Mouse (Mus musculus): ENCODE measurements at regions not wholly inside any gene's neighbourhood (a gene's known extent, or its start where the extent isn't known, plus 50 kb on each side); places are given as distances from the start of the nearest gene placed in this dataset.

DNA sequence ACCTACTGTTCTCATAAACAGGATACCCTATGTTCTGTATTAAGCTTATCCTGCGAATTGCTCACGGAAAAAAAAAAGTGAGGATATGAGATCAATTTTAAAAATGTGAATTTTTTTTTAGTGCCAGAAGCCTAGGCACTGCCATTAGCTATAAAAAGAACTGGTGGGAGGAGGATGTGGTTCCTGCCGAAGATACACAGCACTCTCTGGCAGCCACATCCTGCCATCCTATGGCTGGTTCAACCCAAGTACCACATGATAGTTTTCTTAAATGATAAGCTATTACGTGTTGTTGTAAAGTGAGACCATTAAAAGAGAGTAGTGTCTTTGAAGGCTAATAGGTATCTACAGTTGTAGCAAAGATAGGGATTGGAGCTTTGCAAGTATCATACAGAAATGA lies 58.2 kb upstream of the Ppp3ca start:
- peak; percentile 77; the same call in 1 of the 2 replicates for ATAC-seq (ENCODE audit: extremely low read depth, insufficient number of reproducible peaks, low FRiP score, poor library complexity, severe bottlenecking)

GRCm38 (mm10) chr3:136610556-136610924 lies 59.4 kb upstream of the Ppp3ca start:
- no peak for ATAC-seq (ENCODE audit: extremely low read depth, insufficient number of reproducible peaks, low FRiP score, poor library complexity, severe bottlenecking)

- ATAC-seq (ENCODE audit: extremely low read depth, insufficient number of reproducible peaks, low FRiP score, poor library complexity, severe bottlenecking) = no peak
Measured at GRCm38 (mm10) chr3:136609855-136610555, 59.9 kb upstream of the Ppp3ca start.

- no peak for ATAC-seq (ENCODE audit: extremely low read depth, insufficient number of reproducible peaks, low FRiP score, poor library complexity, severe bottlenecking)
Measured at GRCm38 (mm10) chr3:136601706-136602105, 68.2 kb upstream of the Ppp3ca start.

- no peak for ATAC-seq (ENCODE audit: extremely low read depth, insufficient number of reproducible peaks, low FRiP score, poor library complexity, severe bottlenecking)
Measured at GRCm38 (mm10) chr3:136583937-136584336, 86.0 kb upstream of the Ppp3ca start.

GRCm38 (mm10) chr3:136578016-136578415 lies 91.9 kb upstream of the Ppp3ca start:
- ATAC-seq (ENCODE audit: extremely low read depth, insufficient number of reproducible peaks, low FRiP score, poor library complexity, severe bottlenecking) = no peak

- ATAC-seq (ENCODE audit: extremely low read depth, insufficient number of reproducible peaks, low FRiP score, poor library complexity, severe bottlenecking) = no peak
Measured at GRCm38 (mm10) chr3:136570517-136570916, 99.4 kb upstream of the Ppp3ca start.

GRCm38 (mm10) chr3:136556488-136556887 lies 113.4 kb upstream of the Ppp3ca start:
- ATAC-seq (ENCODE audit: extremely low read depth, insufficient number of reproducible peaks, low FRiP score, poor library complexity, severe bottlenecking) = peak; percentile 41; the same call in 1 of the 2 replicates

- ATAC-seq (ENCODE audit: extremely low read depth, insufficient number of reproducible peaks, low FRiP score, poor library complexity, severe bottlenecking) = no peak
Measured at GRCm38 (mm10) chr3:136549471-136549870, 120.5 kb upstream of the Ppp3ca start.

DNA sequence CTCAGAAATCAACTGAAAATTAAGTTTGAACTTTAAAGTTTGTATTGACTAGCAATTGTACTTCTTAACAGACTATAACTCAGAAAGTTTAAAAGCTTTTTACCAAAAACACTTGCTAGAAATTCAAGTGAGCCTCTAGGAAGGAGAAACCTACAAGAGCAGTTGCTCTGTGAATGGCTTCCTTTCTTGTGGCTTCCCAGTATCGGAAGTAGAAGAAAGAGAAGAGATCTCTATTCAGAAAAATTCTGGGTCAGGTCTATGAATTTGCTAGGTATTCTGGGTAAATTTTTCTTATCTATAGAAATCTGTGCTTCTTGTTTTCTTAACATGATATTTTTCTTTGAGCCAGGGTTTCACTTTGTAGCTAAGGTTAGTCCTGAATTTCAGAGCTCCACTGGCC lies 138.3 kb upstream of the Ppp3ca start:
- no peak for ATAC-seq (ENCODE audit: extremely low read depth, insufficient number of reproducible peaks, low FRiP score, poor library complexity, severe bottlenecking)

- ATAC-seq (ENCODE audit: extremely low read depth, insufficient number of reproducible peaks, low FRiP score, poor library complexity, severe bottlenecking) = no peak
Measured at GRCm38 (mm10) chr3:136508575-136508974, 161.3 kb upstream of the Ppp3ca start.

DNA sequence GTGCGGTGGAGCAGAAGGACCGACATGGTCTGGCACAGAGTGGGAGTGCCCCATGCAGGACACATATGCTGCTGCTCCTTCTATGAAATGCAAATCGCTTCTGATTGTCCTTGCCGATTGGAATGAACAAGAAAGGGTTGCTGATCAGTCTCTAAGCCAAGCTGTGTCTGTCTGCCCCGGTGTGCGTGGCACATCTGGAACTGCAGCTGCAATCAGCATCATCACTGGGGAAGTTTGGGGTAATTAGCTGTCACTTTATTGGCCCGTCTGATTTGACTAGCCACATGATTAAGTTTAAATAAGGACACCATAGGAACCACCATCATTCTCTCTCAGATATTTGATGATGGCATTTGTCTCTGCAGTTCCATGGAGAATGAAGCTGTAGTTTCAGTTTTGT lies 162.9 kb upstream of the Ppp3ca start:
- ATAC-seq (ENCODE audit: extremely low read depth, insufficient number of reproducible peaks, low FRiP score, poor library complexity, severe bottlenecking) = no peak

DNA sequence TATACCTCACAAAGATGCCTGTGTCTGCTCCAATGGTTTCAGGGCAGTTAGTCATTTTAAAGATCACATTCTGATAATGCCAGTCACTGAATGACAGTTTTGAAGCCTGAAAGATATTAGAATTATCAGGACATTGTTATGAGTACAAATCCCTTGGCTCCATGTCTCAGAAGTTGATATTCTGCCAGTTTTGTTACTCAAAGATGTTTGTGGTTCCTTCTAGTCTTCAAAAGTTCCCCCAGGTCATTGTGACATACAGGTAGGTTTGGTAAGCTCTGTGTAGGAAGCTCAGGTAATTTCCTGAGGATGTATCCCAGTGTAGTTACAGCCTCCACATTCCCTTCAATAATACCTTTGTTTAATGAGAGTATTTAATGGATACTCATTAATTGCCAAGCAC lies 169.0 kb upstream of the Bank1 start:
- no peak for ATAC-seq (ENCODE audit: extremely low read depth, insufficient number of reproducible peaks, low FRiP score, poor library complexity, severe bottlenecking)

DNA sequence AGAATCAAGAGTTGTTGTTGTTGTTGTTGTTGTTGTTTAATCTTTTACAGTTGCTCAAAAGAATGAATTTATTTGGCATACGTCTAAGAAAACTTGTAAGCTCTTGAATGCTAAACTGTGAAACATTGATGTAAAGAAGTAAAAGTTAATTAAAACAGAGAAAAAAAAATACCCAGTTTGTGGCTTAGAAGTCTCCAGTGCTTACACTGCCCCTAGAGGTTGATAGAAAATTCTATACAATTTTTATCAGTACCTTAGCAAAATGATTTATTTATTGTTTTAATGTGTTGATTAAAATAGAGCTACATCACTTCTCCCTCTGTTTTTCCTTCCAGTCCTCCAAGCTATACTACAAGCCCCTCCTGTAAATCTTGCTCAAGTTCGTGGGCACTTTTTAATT lies 165.8 kb upstream of the Bank1 start:
- ATAC-seq (ENCODE audit: extremely low read depth, insufficient number of reproducible peaks, low FRiP score, poor library complexity, severe bottlenecking) = no peak

- no peak for ATAC-seq (ENCODE audit: extremely low read depth, insufficient number of reproducible peaks, low FRiP score, poor library complexity, severe bottlenecking)
Measured at GRCm38 (mm10) chr3:136471693-136472092, 145.8 kb upstream of the Bank1 start.

DNA sequence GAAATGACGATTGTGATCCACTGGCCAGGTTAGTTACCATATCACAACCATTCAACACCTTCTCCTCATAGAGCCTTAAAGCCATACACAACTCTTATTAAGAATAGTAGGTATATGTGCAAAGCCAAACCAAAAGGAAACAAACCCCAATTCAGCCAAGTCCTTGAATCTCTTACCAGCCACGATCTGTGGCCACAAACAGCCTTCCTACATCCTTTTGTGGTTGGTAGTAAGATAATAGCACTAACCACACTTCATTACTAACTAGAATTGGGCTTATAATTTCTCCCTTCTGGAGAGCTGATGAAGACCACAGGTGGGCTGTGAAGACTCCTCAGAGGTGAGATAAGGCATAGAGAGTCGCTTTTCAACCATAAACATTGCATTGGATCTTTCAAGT lies 136.9 kb upstream of the Bank1 start:
- no peak for ATAC-seq (ENCODE audit: extremely low read depth, insufficient number of reproducible peaks, low FRiP score, poor library complexity, severe bottlenecking)

DNA sequence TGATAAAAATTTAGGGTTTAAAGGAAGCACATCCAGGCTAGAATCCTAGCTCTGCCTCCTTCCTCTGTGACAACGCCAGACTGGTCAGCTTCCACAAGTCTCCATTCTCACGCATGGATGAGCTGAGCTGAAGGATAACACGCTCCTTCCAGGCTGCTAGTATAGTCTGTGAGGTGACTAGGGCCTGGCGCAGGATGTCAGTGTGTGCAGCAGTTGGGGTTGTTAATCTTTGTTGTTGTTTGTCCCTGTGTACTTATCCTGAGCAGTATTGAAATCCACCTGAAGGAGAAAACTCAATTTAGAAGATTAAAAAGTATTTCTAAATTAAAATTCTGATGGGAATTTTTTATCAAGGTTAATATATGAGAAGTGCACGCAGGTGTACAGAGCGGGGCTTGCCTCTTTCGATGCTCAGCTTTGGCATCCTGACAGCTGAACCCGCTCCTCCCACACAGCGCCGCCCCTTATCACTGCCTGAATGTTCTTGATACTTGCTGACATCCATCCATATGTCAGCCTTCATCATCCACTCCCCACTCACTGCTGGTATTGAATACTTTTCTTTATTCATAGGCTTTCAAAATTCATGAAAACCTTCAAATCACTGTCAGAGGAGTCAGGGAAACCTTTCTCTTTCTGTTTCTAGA lies 130.7 kb upstream of the Bank1 start:
- no peak for ATAC-seq (ENCODE audit: extremely low read depth, insufficient number of reproducible peaks, low FRiP score, poor library complexity, severe bottlenecking)

GRCm38 (mm10) chr3:136455651-136456470 lies 130.0 kb upstream of the Bank1 start:
- ATAC-seq (ENCODE audit: extremely low read depth, insufficient number of reproducible peaks, low FRiP score, poor library complexity, severe bottlenecking) = no peak

DNA sequence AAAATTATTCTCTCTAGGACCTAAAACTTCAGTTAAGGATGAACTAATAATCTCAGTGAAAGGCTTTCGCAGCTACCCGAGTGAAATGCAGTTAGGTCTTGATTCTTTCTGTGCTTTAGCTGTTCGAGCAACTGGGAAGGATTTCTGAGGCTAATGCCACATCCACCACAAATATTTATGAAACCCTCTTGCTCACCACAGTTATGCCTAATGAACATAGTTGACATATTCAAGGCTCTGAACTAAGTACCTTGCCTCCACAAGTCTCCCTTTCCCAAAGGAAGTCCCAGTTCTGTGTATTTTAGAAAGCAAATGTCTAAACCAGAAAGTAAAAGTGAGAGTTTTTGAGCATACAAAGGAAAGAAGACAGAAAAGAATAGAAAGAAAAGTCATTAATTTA lies 129.1 kb upstream of the Bank1 start:
- ATAC-seq (ENCODE audit: extremely low read depth, insufficient number of reproducible peaks, low FRiP score, poor library complexity, severe bottlenecking) = no peak

Measured in neutrophil, adult 5-6 weeks (primary cell).